Mouse (Mus musculus): Measurements from ENCODE around the gene Olfr166. TPM values are rescaled to one million over a fixed set of nuclear protein-coding genes. Genes with fewer than 3 reads are reported as not detected.
"Not testable (repeated sequence)": the region's sequence is repeated elsewhere in the genome, so short reads cannot be mapped to it uniquely, and the experiment has no call there.

Olfr166 gene
- not detected in 2 replicates for polyA plus RNA-seq (2016; fragmentation: Nextera tagmentation; extraction: Ambion mirVana)

DNA sequence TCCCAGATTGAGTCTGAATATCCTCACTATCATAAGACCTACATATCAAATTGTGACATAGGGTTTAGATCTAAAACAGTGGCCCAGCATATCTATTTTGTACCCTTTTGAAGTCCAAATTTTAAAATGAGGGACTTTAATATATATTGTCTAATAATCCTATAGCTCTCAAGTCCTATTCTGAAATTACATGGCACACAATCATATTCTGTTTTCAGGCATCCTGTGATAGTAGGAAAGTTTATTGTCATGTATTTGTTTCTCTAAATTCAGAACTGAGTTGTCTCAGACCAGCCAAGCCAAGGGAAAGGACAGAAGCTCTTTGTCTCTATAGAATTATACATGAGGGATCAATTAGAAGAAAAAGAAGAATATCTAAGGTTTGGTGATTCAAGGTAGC lies at the start of gene Olfr166:
Gene Olfr166, plus strand, starts transcription at position 301 of the 400 bp plus-strand sequence.
- Histone ChIP-seq H3K27me3 (ENCODE audit: low read depth, poor library complexity, severe bottlenecking) (no peaks in the 10 kb centered on the region), H3K4me1 (no peaks in the 10 kb centered on the region), H3K36me3 (no peaks in the 10 kb centered on the region), H3K9me3 (replicated peaks) (0 out of 2 replicates have a peak, but pooled peaks cover 4% of the 10 kb centered on the region), H3K4me3 (no peak within 1 kb of the TSS), H3K27ac (no peak within 1 kb of the TSS)
- no peak for DNase-seq (ENCODE audit: low spot score)

DNA sequence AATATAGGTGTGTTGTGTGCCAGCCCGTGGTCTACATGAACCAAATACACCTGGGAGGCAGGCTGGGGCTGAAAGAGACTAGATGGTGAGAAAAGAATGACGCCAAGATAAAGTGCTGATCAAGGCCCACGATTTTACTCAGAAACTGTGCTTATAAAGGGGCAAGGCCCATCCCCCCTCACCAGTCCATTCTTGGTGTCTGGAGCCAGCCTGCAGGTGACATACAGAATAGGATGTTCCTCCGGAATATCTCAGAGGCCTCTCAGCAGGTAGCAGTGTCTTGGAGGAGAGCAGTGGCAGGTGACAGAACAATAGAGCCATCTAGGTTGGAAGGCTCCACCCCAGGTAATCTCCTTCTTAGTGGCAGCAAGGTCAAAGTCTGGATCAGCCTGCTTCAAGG lies 24.8 kb upstream of the Olfr166 start:
- not testable (repeated sequence) for H3K27me3 ChIP-seq (ENCODE audit: low read depth, poor library complexity, severe bottlenecking); H3K9me3 ChIP-seq (replicated peaks); H3K4me1 ChIP-seq; H3K4me3 ChIP-seq; DNase-seq (ENCODE audit: low spot score); H3K27ac ChIP-seq; H3K36me3 ChIP-seq
- WGBS, result 88% methylated on average over 4 of the region's 4 CpGs

DNA sequence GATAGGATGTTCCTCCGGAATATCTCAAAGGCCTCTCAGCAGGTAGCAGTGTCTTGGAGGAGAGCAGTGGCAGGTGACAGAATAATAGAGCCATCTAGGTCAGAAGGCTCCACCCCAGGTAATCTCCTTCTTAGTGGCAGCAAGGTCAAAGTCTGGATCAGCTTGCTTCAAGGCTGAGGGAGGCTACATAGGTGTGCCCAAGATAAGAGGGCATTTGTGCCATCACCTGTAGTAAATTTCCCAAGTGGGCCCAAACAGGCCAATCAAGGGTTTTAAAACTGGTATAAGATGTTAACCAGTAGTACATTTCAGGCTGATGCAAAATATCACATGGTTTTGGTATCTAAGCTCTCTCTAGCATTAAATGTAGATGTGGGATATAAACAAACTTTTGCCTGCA lies 19.1 kb upstream of the Olfr166 start:
- Histone ChIP-seq H3K27me3 (ENCODE audit: low read depth, poor library complexity, severe bottlenecking) (no peaks in the 10 kb centered on the region), H3K9me3 (replicated peaks) (no peaks in the 10 kb centered on the region), H3K36me3 (no peaks in the 10 kb centered on the region), H3K4me1 (no peaks in the 10 kb centered on the region), H3K27ac (no peak overlapping the region), H3K4me3 (no peak overlapping the region)
- WGBS, result 94% methylated on average over 1 of the region's 1 CpGs
- no peak for DNase-seq (ENCODE audit: low spot score)

DNA sequence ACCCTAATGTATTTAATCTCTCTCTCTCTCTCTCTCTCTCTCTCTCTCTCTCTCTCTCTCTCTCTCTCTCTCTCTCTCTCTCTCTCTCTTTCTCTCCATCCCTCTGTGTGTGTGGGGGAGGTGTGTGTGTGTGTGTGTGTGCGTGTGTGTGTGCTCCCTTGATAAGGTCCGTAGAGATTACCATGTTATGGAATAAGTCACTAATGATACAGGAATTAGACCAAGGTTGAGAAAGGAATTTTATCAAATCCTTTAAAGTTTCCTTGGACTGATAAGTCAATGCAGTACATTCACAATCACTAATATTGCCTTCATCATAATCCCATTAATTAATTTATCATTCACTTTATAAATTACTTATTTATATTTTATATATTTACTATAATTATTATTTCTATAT lies 38.7 kb downstream of the Olfr166 start, which contains the start of gene Olfr167:
Gene Olfr167, minus strand, starts transcription at position 101 of the 400 bp plus-strand sequence.
- no peaks in the 10 kb centered on the region for H3K36me3 ChIP-seq
- H3K27ac ChIP-seq, result no peak within 1 kb of the TSS
- no peaks in the 10 kb centered on the region for H3K27me3 ChIP-seq (ENCODE audit: low read depth, poor library complexity, severe bottlenecking)
- WGBS, result 89% methylated on average over 2 of the region's 2 CpGs
- H3K9me3 ChIP-seq (replicated peaks), result no peaks in the 10 kb centered on the region; the same call in 1 of the 2 replicates
- H3K4me3 ChIP-seq, result no peak within 1 kb of the TSS
- H3K4me1 ChIP-seq, result no peaks in the 10 kb centered on the region
- DNase-seq (ENCODE audit: low spot score), result no peak

DNA sequence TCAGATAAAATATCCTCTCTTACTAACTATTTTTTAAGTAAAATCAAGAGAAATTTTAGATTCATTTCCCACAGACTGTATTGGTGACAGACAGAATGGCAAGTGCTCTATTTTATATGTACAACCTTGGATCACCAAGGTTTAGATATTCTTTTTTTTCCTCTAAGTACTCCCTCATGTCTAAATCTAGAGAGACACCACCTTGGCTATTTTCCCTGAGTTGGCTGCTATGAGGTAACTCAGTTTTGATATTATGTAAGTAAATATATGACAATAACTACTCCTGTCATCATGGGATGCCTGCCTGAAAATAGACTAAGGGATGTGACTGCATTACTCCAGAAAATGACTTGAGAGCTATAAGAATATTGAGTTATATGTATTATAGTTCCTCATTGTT lies 52.0 kb downstream of the Olfr166 start, which contains the start of gene Olfr168:
Gene Olfr168, minus strand, starts transcription at position 101 of the 400 bp plus-strand sequence.
- H3K27ac ChIP-seq, result no peak within 1 kb of the TSS
- H3K4me3 ChIP-seq, result no peak within 1 kb of the TSS
- H3K36me3 ChIP-seq, result no peaks in the 10 kb centered on the region
- no peaks in the 10 kb centered on the region for H3K9me3 ChIP-seq (replicated peaks)
- no peaks in the 10 kb centered on the region for H3K4me1 ChIP-seq
- no peak for DNase-seq (ENCODE audit: low spot score)
- H3K27me3 ChIP-seq (ENCODE audit: low read depth, poor library complexity, severe bottlenecking), result no peaks in the 10 kb centered on the region

Other genes with a start within 250 kb of the Olfr166 start
- gene Olfr164, start 169.6 kb upstream of the Olfr166 start, polyA plus RNA-seq (2016; fragmentation: Nextera tagmentation; extraction: Ambion mirVana), result not detected in 2 replicates
- not detected in 2 replicates for gene Olfr165, start 60.6 kb upstream of the Olfr166 start, polyA plus RNA-seq (2016; fragmentation: Nextera tagmentation; extraction: Ambion mirVana)
- gene Olfr167, start 38.6 kb downstream of the Olfr166 start, polyA plus RNA-seq (2016; fragmentation: Nextera tagmentation; extraction: Ambion mirVana), result not detected in 2 replicates
- gene Olfr168, start 51.9 kb downstream of the Olfr166 start, polyA plus RNA-seq (2016; fragmentation: Nextera tagmentation; extraction: Ambion mirVana), result not detected in 2 replicates
- not detected in 2 replicates for gene Olfr169, start 88.1 kb downstream of the Olfr166 start, polyA plus RNA-seq (2016; fragmentation: Nextera tagmentation; extraction: Ambion mirVana)
- not detected in 2 replicates for gene Olfr170, start 128.2 kb downstream of the Olfr166 start, polyA plus RNA-seq (2016; fragmentation: Nextera tagmentation; extraction: Ambion mirVana)
- not detected in 2 replicates for gene Olfr171, start 146.2 kb downstream of the Olfr166 start, polyA plus RNA-seq (2016; fragmentation: Nextera tagmentation; extraction: Ambion mirVana)
- 0.05 TPM in 2 replicates for gene Lamp3, start 222.7 kb downstream of the Olfr166 start, polyA plus RNA-seq (2016; fragmentation: Nextera tagmentation; extraction: Ambion mirVana)

Data from limb, embryonic 10.5 days (tissue).